Mouse (Mus musculus) heart, embryonic 11.5 days (tissue): Measurements from ENCODE around the gene Ehd1. TPM values are rescaled to one million over a fixed set of nuclear protein-coding genes. Genes with fewer than 3 reads are reported as not detected.

Source experiments
- ATAC-seq: fragments of 200-750 bp; cut with Nextera tagmentation; replicated peaks from 2 replicates; pipeline ENCODE4 v1.8.0; 2017; ENCODE audit warnings: moderate library complexity; ENCODE audit not compliant: insufficient number of reproducible peaks, low FRiP score, low TSS enrichment
- H3K27ac ChIP-seq: fragments of 300-500 bp; sonication (generic); 2 replicates; pipeline ENCODE4 v1.5.1; 2014; ENCODE audit warnings: mild to moderate bottlenecking, low read depth, low read length
- H3K27me3 ChIP-seq: fragments of 300-500 bp; sonication (generic); 2 replicates; pipeline ENCODE4 v1.6.1; 2014; ENCODE audit warnings: mild to moderate bottlenecking, low read length, mixed read lengths; ENCODE audit not compliant: control insufficient read depth, insufficient read depth
- H3K36me3 ChIP-seq: fragments of 300-500 bp; sonication (generic); 2 replicates; pipeline ENCODE4 v1.6.1; 2014; ENCODE audit warnings: mild to moderate bottlenecking, low read length, moderate library complexity, mixed read lengths; ENCODE audit not compliant: control insufficient read depth, insufficient read depth
- H3K4me1 ChIP-seq: fragments of 300-500 bp; sonication (generic); 2 replicates; pipeline ENCODE4 v1.6.1; 2014; ENCODE audit warnings: low read length; ENCODE audit not compliant: control insufficient read depth, insufficient read depth
- H3K4me2 ChIP-seq: fragments of 300-500 bp; sonication (generic); 2 replicates; pipeline ENCODE4 v1.6.1; 2014; ENCODE audit warnings: mild to moderate bottlenecking, moderate library complexity
- H3K4me3 ChIP-seq: fragments of 300-500 bp; sonication (generic); 2 replicates; pipeline ENCODE4 v1.5.1; 2014; ENCODE audit warnings: low read depth, low read length
- H3K9ac ChIP-seq: fragments of 300-500 bp; sonication (generic); 2 replicates; pipeline ENCODE4 v1.6.1; 2014; ENCODE audit warnings: mild to moderate bottlenecking, low read depth, low read length, moderate library complexity
- H3K9me3 ChIP-seq: fragments of 300-500 bp; sonication (generic); replicated peaks from 2 replicates; pipeline ENCODE4 v1.6.1; 2016; ENCODE audit warnings: low read length; ENCODE audit not compliant: control insufficient read depth
- WGBS: fragments of 180-500 bp; shearing (Covaris S2); extraction: QIAGEN DNeasy Blood & Tissue Kit; methylation state at CpG from one replicate; pipeline ENCODE4 v1.1.7; 2014; ENCODE audit not compliant: insufficient replicate concordance; 5-methylcytosine and 5-hydroxymethylcytosine counted together
- polyA plus RNA-seq: library from polyadenylated mRNA; unstranded; fragments of >200 nt; fragmentation: Nextera tagmentation; extraction: Ambion mirVana; gene quantifications from 2 replicates; pipeline ENCODE4 v1.2.1, GENCODE M21; 2014

Ehd1 gene
- polyA plus RNA-seq, 1 experiment from 2014 or later = 70.0 TPM

- Histone ChIP-seq H3K4me2 (no peak overlapping the region), H3K4me1 (peaks cover 3% of the 10 kb centered on the region; the same call in 1 of the 2 replicates), H3K9me3 (no peaks in the 10 kb centered on the region), H3K9ac (peak overlapping the region; percentile 36; the same call in 1 of the 2 replicates), H3K36me3 (no peaks in the 10 kb centered on the region), H3K4me3 (no peak overlapping the region), H3K27me3 (0 out of 2 replicates have a peak, but pooled peaks cover 3% of the 10 kb centered on the region), H3K27ac (no peak overlapping the region)
- WGBS = 28% methylated on average over 8 of the region's 8 CpGs
- no peak for ATAC-seq
Measured at GRCm38 (mm10) chr19:6271206-6271605, 5.3 kb upstream of the Ehd1 start.

DNA sequence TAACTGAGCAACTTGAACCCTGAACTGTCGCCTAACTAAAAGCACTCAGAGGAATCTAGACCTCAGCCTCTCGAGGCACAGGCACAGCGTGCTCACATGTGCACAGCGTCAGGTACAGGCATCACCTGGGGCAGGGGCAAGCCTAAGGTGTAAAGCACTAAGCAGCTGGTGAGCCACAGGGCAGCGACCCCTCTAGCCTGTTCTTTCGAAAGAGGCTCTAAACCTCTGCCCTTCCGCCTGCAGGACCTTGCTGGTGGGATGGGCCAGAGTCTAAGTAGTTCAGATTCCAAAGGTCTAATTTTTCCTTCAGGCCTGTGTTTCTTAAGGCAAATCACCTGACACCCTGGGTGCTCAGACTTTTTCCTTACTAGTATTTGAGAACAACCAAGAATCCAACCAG, 4.5 kb upstream of the Ehd1 start:
- Histone ChIP-seq H3K27ac (no peak overlapping the region), H3K9ac (no peak overlapping the region), H3K27me3 (0 out of 2 replicates have a peak, but pooled peaks cover 2% of the 10 kb centered on the region), H3K4me3 (no peak overlapping the region), H3K4me1 (peaks cover 3% of the 10 kb centered on the region; the same call in 1 of the 2 replicates), H3K9me3 (no peaks in the 10 kb centered on the region), H3K4me2 (no peak overlapping the region), H3K36me3 (no peaks in the 10 kb centered on the region)
- no peak for ATAC-seq
- 63% methylated on average over 7 of the region's 7 CpGs for WGBS

GRCm38 (mm10) chr19:6272738-6273137, 3.8 kb upstream of the Ehd1 start:
- no peaks in the 10 kb centered on the region for H3K27me3 ChIP-seq
- no peaks in the 10 kb centered on the region for H3K9me3 ChIP-seq
- no peaks in the 10 kb centered on the region for H3K36me3 ChIP-seq
- H3K9ac ChIP-seq = no peak overlapping the region
- no peak overlapping the region; the same call in 1 of the 2 replicates for H3K27ac ChIP-seq
- 65% methylated on average over 4 of the region's 4 CpGs for WGBS
- peaks cover 4% of the 10 kb centered on the region for H3K4me1 ChIP-seq
- H3K4me3 ChIP-seq = no peak overlapping the region
- no peak overlapping the region for H3K4me2 ChIP-seq
- ATAC-seq = no peak

GRCm38 (mm10) chr19:6273592-6273991, 2.9 kb upstream of the Ehd1 start:
- Histone ChIP-seq H3K36me3 (no peaks in the 10 kb centered on the region), H3K9me3 (no peaks in the 10 kb centered on the region), H3K9ac (no peak overlapping the region), H3K4me3 (no peak overlapping the region), H3K27ac (no peak overlapping the region; the same call in 1 of the 2 replicates), H3K27me3 (no peaks in the 10 kb centered on the region), H3K4me2 (no peak overlapping the region), H3K4me1 (peaks cover 11% of the 10 kb centered on the region)
- ATAC-seq = no peak
- WGBS = 86% methylated on average over 4 of the region's 4 CpGs

DNA sequence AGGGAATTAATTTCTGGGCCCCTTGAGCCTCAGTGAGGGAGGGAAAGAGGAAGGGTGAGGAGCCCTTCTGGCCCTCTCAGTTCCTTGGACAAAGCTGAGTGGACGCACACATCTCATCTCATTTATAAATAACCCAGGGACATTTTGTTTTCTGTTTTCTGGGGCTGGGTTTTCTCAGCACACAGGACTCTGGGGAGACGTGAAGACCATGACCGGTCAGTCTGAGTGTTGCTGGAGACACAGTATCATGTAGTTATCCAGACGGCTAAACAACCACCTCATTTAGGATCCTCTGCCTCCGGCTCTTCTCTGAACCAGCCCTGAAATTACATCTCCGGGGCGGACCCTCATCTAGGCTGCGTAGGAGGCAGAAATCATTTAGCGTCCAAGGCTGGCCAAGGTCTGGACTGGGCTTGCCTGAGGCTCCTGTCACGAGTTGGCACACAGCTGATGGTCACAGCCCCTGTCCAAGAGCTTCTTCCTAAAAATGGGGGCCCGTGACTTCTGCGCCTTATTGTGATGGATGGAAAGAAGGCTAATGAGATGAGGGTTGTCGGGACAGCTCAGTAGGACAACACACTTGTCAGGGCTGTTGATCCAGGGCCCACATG, 2.4 kb upstream of the Ehd1 start:
- 85% methylated on average over 13 of the region's 13 CpGs for WGBS
- no peaks in the 10 kb centered on the region for H3K9me3 ChIP-seq
- ATAC-seq = no peak
- no peaks in the 10 kb centered on the region for H3K36me3 ChIP-seq
- no peak overlapping the region; the same call in 1 of the 2 replicates for H3K27ac ChIP-seq
- H3K4me2 ChIP-seq = no peak overlapping the region
- H3K9ac ChIP-seq = no peak overlapping the region
- H3K4me3 ChIP-seq = no peak overlapping the region
- peaks cover 16% of the 10 kb centered on the region for H3K4me1 ChIP-seq
- H3K27me3 ChIP-seq = no peaks in the 10 kb centered on the region

- no peaks in the 10 kb centered on the region for H3K27me3 ChIP-seq
- peak overlapping the region; percentile 60 for H3K27ac ChIP-seq
- H3K9ac ChIP-seq = peak overlapping the region; percentile 76
- WGBS = 9% methylated on average over 15 of the region's 15 CpGs
- H3K9me3 ChIP-seq = no peaks in the 10 kb centered on the region
- H3K4me2 ChIP-seq = peak overlapping the region; percentile 92
- H3K4me1 ChIP-seq = peaks cover 34% of the 10 kb centered on the region
- H3K36me3 ChIP-seq = no peaks in the 10 kb centered on the region
- peak overlapping the region; percentile 97 for H3K4me3 ChIP-seq
- no peak for ATAC-seq
Measured at GRCm38 (mm10) chr19:6275740-6276389, 660 bp upstream of the Ehd1 start.

DNA sequence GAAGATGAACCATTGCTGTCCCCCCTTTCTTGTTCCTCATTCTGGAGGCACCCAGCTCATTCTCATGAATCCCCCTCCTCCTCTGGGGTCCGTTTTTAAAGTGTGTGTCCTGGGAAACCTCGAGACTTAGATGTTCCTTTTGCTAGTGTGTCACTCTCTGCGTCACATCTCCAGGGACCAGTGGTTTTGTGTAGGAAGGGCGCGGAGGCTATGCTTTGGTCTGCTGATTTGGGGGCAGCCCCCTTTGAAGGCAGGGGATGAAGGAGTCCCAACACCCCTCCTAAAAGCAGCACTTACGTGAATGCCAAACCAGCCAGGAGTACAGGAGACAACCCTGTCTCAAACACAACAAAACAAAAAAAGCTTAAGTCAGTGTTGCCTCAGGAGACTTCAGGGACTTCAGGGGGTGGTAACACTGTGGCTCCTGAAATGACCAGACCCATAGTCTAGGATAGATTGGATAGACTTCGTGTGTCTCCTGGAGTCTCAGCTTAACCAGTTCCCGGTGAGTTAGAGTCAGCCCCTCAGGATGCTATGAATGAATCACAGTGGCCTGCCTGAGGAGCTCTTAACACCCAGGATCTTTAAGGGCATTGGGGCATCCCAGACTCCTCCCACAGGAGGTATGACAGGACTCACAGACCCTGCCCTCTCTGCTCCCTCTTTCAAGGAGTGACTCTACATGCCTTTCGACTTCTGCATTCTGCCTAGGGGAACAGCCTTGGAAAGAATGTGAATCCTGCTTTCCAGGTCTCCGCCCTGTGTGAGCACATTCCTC, 1.3 kb downstream of the Ehd1 start:
- Histone ChIP-seq H3K4me1 (peaks cover 44% of the 10 kb centered on the region), H3K36me3 (peaks cover 13% of the 10 kb centered on the region), H3K27ac (peak overlapping the region; percentile 83), H3K27me3 (no peaks in the 10 kb centered on the region), H3K9me3 (no peaks in the 10 kb centered on the region), H3K4me3 (peak overlapping the region; percentile 97), H3K9ac (peak overlapping the region; percentile 90), H3K4me2 (peak overlapping the region; percentile 92)
- ATAC-seq = peak; percentile 40
- WGBS = 3% methylated on average over 10 of the region's 10 CpGs

DNA sequence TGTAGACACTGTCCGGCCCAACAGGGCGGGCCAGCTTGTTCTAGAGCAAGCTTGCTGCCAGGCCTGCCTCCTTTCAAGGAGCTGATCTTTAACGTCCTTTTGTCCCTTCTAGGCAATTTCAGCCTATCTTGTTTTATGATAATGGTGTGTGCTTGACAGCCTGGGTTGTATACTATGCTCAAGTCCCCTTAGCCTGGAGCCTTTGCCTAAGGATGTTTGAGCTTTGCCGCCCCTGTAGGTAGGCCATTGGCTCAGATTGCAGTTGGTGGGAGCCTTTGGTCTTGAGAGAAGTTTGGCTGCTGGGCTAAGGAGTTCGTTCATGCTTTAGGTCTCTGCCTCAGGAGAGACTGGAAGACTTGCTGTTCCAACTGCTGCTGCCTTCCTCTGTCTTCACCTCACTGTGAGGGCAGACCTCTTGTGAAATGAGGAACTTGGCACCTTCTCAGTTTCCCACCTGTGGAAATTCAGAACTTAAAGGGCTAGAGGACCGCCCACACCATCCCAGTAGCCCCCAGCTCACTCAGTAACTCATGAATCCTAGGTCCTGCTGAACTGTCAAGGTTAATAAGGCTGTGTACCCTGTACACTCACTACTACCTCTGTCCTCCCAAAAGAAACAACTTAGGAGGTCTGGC, 2.0 kb downstream of the Ehd1 start:
- WGBS = 23% methylated on average over 6 of the region's 6 CpGs
- Histone ChIP-seq H3K4me3 (peak overlapping the region; percentile 97), H3K4me2 (peak overlapping the region; percentile 92), H3K9me3 (no peaks in the 10 kb centered on the region), H3K4me1 (peaks cover 50% of the 10 kb centered on the region), H3K9ac (peak overlapping the region; percentile 90), H3K27me3 (no peaks in the 10 kb centered on the region), H3K27ac (peak overlapping the region; percentile 83), H3K36me3 (peaks cover 16% of the 10 kb centered on the region)
- ATAC-seq = no peak
